Mouse (Mus musculus): ENCODE measurements around the gene Slc44a4. TPM values are rescaled to one million over a fixed set of nuclear protein-coding genes. Genes with fewer than 3 reads are reported as not detected.
"Not testable (repeated sequence)": the region's sequence is repeated elsewhere in the genome, so short reads cannot be mapped to it uniquely, and the experiment has no call there.

Slc44a4 gene
- polyA plus RNA-seq, 2 experiments, result 0.09 TPM; not detected in 1

GRCm38 (mm10) chr17:34941344-34942041 lies 27.2 kb downstream of the Slc44a4 start:
- no peak for DNase-seq (ENCODE audit: low spot score)
- no peaks in the 10 kb centered on the region for H3K27me3 ChIP-seq (ENCODE audit: control insufficient read depth, insufficient read depth, low read length)
- H3K27ac ChIP-seq (replicated peaks; ENCODE audit: low read depth, low read length), result 0 out of 2 replicates have a peak overlapping the region, but pooled peaks have one; percentile 4
- no peak for TF ChIP-seq POLR2A (IDR thresholded peaks at IDR 0.05; ENCODE audit: borderline replicate concordance, extremely low read depth, insufficient read depth, insufficient read length)
- no peaks in the 10 kb centered on the region for H3K36me3 ChIP-seq (ENCODE audit: control insufficient read depth, insufficient read depth, low read length)
- ATAC-seq (ENCODE audit: low FRiP score, low read depth), result peak; percentile 60; the same call in 1 of the 2 replicates
- peaks cover 5% of the 10 kb centered on the region for H3K4me1 ChIP-seq (ENCODE audit: control insufficient read depth, insufficient read depth, low read length)
- H3K4me3 ChIP-seq (replicated peaks; ENCODE audit: low read length), result peak overlapping the region; percentile 25
- WGBS, result 4% methylated on average over 15 of the region's 15 CpGs
- H3K9ac ChIP-seq (ENCODE audit: low read depth, low read length, severe bottlenecking), result peak overlapping the region; percentile 48
- peak overlapping the region; percentile 49 for H3K4me2 ChIP-seq (replicated peaks; ENCODE audit: low read depth, low read length, severe bottlenecking)
- H3K9me3 ChIP-seq (ENCODE audit: control insufficient read depth, low read length), result no peaks in the 10 kb centered on the region

- 80% methylated on average over 4 of the region's 4 CpGs for WGBS
- H3K4me3 ChIP-seq (replicated peaks; ENCODE audit: low read length), result no peak overlapping the region
- no peak for ATAC-seq (ENCODE audit: low FRiP score, low read depth)
- H3K4me2 ChIP-seq (replicated peaks; ENCODE audit: low read depth, low read length, severe bottlenecking), result no peak overlapping the region
- no peak overlapping the region for H3K9ac ChIP-seq (ENCODE audit: low read depth, low read length, severe bottlenecking)
- peaks cover 5% of the 10 kb centered on the region for H3K4me1 ChIP-seq (ENCODE audit: control insufficient read depth, insufficient read depth, low read length)
- no peak for TF ChIP-seq POLR2A (IDR thresholded peaks at IDR 0.05; ENCODE audit: borderline replicate concordance, extremely low read depth, insufficient read depth, insufficient read length)
- no peak overlapping the region for H3K27ac ChIP-seq (replicated peaks; ENCODE audit: low read depth, low read length)
- no peak for DNase-seq (ENCODE audit: low spot score)
- H3K9me3 ChIP-seq (ENCODE audit: control insufficient read depth, low read length), result no peaks in the 10 kb centered on the region
- H3K27me3 ChIP-seq (ENCODE audit: control insufficient read depth, insufficient read depth, low read length), result no peaks in the 10 kb centered on the region
- no peaks in the 10 kb centered on the region for H3K36me3 ChIP-seq (ENCODE audit: control insufficient read depth, insufficient read depth, low read length)
These were observed 29.0 kb downstream of the Slc44a4 start for GRCm38 (mm10) chr17:34943128-34943815.

GRCm38 (mm10) chr17:34944362-34944761 lies 30.1 kb downstream of the Slc44a4 start:
- no peak for TF ChIP-seq POLR2A (IDR thresholded peaks at IDR 0.05; ENCODE audit: borderline replicate concordance, extremely low read depth, insufficient read depth, insufficient read length)
- ATAC-seq (ENCODE audit: low FRiP score, low read depth), result no peak
- peaks cover under 1% of the 10 kb centered on the region for H3K36me3 ChIP-seq (ENCODE audit: control insufficient read depth, insufficient read depth, low read length)

GRCm38 (mm10) chr17:34946486-34947140 lies 32.3 kb downstream of the Slc44a4 start:
- no peak for TF ChIP-seq POLR2A (IDR thresholded peaks at IDR 0.05; ENCODE audit: borderline replicate concordance, extremely low read depth, insufficient read depth, insufficient read length)
- no peak overlapping the region for H3K9ac ChIP-seq (ENCODE audit: low read depth, low read length, severe bottlenecking)
- DNase-seq (ENCODE audit: low spot score) (no peak), ATAC-seq (ENCODE audit: low FRiP score, low read depth) (no peak)
- no peak overlapping the region for H3K4me3 ChIP-seq (replicated peaks; ENCODE audit: low read length)
- H3K9me3 ChIP-seq (ENCODE audit: control insufficient read depth, low read length), result no peaks in the 10 kb centered on the region
- no peak overlapping the region for H3K27ac ChIP-seq (replicated peaks; ENCODE audit: low read depth, low read length)
- H3K36me3 ChIP-seq (ENCODE audit: control insufficient read depth, insufficient read depth, low read length), result peaks cover 23% of the 10 kb centered on the region
- 88% methylated on average over 5 of the region's 5 CpGs for WGBS
- no peaks in the 10 kb centered on the region for H3K27me3 ChIP-seq (ENCODE audit: control insufficient read depth, insufficient read depth, low read length)
- H3K4me2 ChIP-seq (replicated peaks; ENCODE audit: low read depth, low read length, severe bottlenecking), result no peak overlapping the region
- H3K4me1 ChIP-seq (ENCODE audit: control insufficient read depth, insufficient read depth, low read length), result peaks cover 11% of the 10 kb centered on the region

More at GRCm38 (mm10) chr17:34944362-34944761, 30.1 kb downstream of the Slc44a4 start:
- Histone ChIP-seq H3K4me1 (ENCODE audit: control insufficient read depth, insufficient read depth, low read length) (peaks cover 5% of the 10 kb centered on the region), H3K9ac (ENCODE audit: low read depth, low read length, severe bottlenecking) (no peak overlapping the region), H3K27ac (replicated peaks; ENCODE audit: low read depth, low read length) (no peak overlapping the region), H3K4me2 (replicated peaks; ENCODE audit: low read depth, low read length, severe bottlenecking) (no peak overlapping the region), H3K27me3 (ENCODE audit: control insufficient read depth, insufficient read depth, low read length) (no peaks in the 10 kb centered on the region), H3K9me3 (ENCODE audit: control insufficient read depth, low read length) (no peaks in the 10 kb centered on the region), H3K4me3 (replicated peaks; ENCODE audit: low read length) (no peak overlapping the region)
- no peak for DNase-seq (ENCODE audit: low spot score)

- no peak for TF ChIP-seq POLR2A (IDR thresholded peaks at IDR 0.05; ENCODE audit: borderline replicate concordance, extremely low read depth, insufficient read depth, insufficient read length)
- no peak overlapping the region for H3K9ac ChIP-seq (ENCODE audit: low read depth, low read length, severe bottlenecking)
- H3K36me3 ChIP-seq (ENCODE audit: control insufficient read depth, insufficient read depth, low read length), result peaks cover 23% of the 10 kb centered on the region
- H3K4me3 ChIP-seq (replicated peaks; ENCODE audit: low read length), result no peak overlapping the region
- H3K9me3 ChIP-seq (ENCODE audit: control insufficient read depth, low read length), result no peaks in the 10 kb centered on the region
- DNase-seq (ENCODE audit: low spot score) (no peak), ATAC-seq (ENCODE audit: low FRiP score, low read depth) (no peak)
- 22% methylated on average over 8 of the region's 8 CpGs for WGBS
- peaks cover 9% of the 10 kb centered on the region for H3K4me1 ChIP-seq (ENCODE audit: control insufficient read depth, insufficient read depth, low read length)
- no peak overlapping the region for H3K4me2 ChIP-seq (replicated peaks; ENCODE audit: low read depth, low read length, severe bottlenecking)
- H3K27me3 ChIP-seq (ENCODE audit: control insufficient read depth, insufficient read depth, low read length), result no peaks in the 10 kb centered on the region
- H3K27ac ChIP-seq (replicated peaks; ENCODE audit: low read depth, low read length), result no peak overlapping the region
These were observed 33.3 kb downstream of the Slc44a4 start for GRCm38 (mm10) chr17:34947606-34948005.

- H3K27me3 ChIP-seq (ENCODE audit: control insufficient read depth, insufficient read depth, low read length); H3K4me1 ChIP-seq (ENCODE audit: control insufficient read depth, insufficient read depth, low read length); H3K4me2 ChIP-seq (replicated peaks; ENCODE audit: low read depth, low read length, severe bottlenecking); H3K27ac ChIP-seq (replicated peaks; ENCODE audit: low read depth, low read length); H3K9me3 ChIP-seq (ENCODE audit: control insufficient read depth, low read length); H3K9ac ChIP-seq (ENCODE audit: low read depth, low read length, severe bottlenecking); ATAC-seq (ENCODE audit: low FRiP score, low read depth); DNase-seq (ENCODE audit: low spot score); H3K4me3 ChIP-seq (replicated peaks; ENCODE audit: low read length): not testable (repeated sequence)
- 59% methylated on average over 9 of the region's 9 CpGs for WGBS
- H3K36me3 ChIP-seq (ENCODE audit: control insufficient read depth, insufficient read depth, low read length), result peaks cover 23% of the 10 kb centered on the region
These were observed 34.7 kb downstream of the Slc44a4 start for GRCm38 (mm10) chr17:34948721-34949552.

Measured in limb, embryonic 14.5 days (tissue).